Mouse (Mus musculus): ENCODE results near the gene Cntnap1. TPM values are rescaled to one million over a fixed set of nuclear protein-coding genes. Genes with fewer than 3 reads are reported as not detected.
"Not testable (repeated sequence)": the region's sequence is repeated elsewhere in the genome, so short reads cannot be mapped to it uniquely, and the experiment has no call there.

Cntnap1 gene
- total RNA-seq, 4 experiments from 2014 or later, result 157 to 185 (median 168) TPM

GRCm38 (mm10) chr11:101149178-101150105, 20.9 kb upstream of the Cntnap1 start:
- DNase-seq (ENCODE audit: low spot score in 2 of 2), result no peak

DNA sequence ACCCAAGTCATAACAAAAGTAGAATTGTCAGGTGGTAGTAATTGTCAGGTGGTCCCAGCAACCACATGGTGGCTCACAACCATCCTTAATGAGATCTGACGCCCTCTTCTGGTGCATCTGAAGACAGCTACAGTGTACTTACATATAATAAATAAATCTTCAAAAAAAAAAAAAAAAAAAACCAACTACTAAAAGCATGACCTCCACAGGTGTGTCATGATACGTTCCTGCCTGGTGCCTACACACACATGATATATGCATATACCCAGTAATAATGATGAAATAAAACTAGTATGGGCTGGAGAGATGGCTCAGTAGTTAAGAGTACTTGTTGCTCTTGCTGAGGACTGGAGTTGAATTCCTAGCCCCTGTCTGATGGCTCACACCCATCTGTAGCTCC, 19.3 kb upstream of the Cntnap1 start:
- DNase-seq (ENCODE audit: low spot score in 2 of 2), result no peak

GRCm38 (mm10) chr11:101152825-101153224, 17.5 kb upstream of the Cntnap1 start:
- no peak for DNase-seq (ENCODE audit: low spot score in 2 of 2)

DNA sequence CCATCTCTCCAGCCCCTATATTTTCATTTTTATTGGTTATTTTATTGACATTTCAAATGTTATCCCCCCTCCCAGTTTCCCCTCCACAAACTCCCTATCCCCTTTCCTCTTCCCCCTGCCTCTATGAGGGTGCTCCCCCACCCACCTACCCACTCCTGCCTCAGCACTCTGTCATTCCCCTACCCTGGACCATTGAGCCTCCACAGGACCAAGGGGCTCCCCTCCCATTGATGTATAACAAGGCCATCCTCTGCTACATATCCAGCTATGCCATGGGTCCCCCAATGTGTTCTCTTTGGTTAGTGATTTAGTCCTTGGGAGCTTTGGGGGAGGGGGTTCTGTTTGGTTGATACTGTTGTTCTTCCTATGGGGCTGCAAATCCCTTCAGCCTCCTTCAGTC, 15.7 kb upstream of the Cntnap1 start:
- DNase-seq (ENCODE audit: low spot score in 2 of 2), result no peak

- DNase-seq (ENCODE audit: low spot score in 2 of 2), result no peak
Observed at GRCm38 (mm10) chr11:101155151-101155550, 15.2 kb upstream of the Cntnap1 start.

DNA sequence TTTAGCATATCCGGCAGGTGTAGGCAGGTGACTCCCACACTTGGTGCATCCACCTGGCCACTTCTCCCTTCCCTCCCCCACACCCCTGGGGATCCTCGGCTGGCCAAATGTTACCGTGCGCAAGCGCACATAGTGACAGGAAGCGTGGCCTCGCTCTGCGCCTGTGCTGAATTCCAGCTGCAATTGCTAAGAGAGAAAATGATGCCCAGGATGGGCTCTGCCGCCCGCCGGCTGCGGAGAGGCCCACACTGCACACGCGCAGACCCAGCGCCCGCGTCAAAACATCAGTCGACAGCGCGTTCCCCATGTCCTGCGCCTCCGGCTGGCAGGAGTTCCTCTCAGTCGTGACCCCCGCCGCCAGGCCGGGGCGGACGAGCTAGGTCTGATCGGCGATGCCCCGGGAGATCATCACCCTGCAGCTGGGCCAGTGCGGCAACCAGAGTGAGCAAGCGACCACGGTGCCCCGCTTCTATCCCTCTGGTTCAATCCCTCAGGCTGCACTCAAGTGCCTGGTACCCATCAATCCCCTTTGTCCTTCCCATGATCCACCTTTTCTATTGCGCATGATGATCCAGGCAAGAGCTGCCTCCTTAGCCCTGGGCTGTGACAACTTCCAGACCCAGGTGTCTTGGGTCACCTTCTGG, 14.5 kb upstream of the Cntnap1 start, which contains the start of gene Tubg2:
Tubg2 (plus strand) TSS at position 180 of the 644 bp plus-strand sequence.
- DNase-seq (ENCODE audit: low spot score in 2 of 2), result peak; percentile 75 to 83

- not testable (repeated sequence) for DNase-seq (ENCODE audit: low spot score in 2 of 2)
Observed at GRCm38 (mm10) chr11:101160151-101160550, 10.2 kb upstream of the Cntnap1 start.

DNA sequence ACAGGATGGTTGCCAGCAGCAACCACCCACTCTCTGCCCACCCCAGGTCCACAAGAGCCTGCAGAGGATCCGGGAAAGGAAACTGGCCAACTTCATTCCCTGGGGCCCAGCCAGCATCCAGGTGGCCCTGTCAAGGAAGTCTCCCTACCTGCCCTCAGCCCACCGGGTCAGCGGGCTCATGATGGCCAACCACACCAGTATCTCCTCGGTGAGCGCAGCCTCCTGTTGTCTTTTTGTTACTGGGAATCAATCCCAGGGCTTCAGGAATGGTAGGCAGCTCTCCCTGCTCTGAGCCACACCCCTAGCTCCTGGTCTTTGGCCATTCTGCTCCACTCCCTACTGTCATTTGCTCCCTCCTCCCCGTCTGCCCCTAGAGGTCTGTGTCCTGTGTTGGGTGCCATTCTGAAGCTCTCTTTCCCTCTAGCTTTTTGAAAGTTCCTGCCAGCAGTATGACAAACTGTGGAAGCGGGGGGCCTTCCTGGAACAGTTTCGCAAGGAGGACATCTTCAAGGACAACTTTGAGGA, 9.3 kb upstream of the Cntnap1 start:
- not testable (repeated sequence) for DNase-seq (ENCODE audit: low spot score in 2 of 2)

- DNase-seq (ENCODE audit: low spot score in 2 of 2), result no peak
Observed at GRCm38 (mm10) chr11:101161551-101161950, 8.8 kb upstream of the Cntnap1 start.

DNA sequence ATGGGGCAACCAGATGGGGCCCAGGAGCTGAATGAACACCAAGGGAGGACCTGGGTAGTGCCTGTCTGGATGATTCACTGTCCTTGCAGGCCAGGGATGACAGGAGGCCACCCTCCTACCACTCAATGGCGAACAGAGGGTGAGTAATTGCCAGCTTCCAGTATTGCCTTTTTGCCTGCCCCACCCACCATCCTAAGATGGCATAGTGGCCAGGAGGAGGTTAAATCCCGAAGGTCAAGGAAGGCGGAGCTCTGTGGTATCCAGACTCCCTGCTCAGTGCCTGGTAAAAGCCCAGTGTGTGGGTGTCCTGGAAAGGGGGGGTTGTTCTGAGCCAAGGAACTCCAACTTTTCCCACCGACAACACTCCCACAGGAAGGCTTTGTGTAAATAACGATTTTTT, 8.0 kb upstream of the Cntnap1 start:
- no peak for DNase-seq (ENCODE audit: low spot score in 2 of 2)

DNA sequence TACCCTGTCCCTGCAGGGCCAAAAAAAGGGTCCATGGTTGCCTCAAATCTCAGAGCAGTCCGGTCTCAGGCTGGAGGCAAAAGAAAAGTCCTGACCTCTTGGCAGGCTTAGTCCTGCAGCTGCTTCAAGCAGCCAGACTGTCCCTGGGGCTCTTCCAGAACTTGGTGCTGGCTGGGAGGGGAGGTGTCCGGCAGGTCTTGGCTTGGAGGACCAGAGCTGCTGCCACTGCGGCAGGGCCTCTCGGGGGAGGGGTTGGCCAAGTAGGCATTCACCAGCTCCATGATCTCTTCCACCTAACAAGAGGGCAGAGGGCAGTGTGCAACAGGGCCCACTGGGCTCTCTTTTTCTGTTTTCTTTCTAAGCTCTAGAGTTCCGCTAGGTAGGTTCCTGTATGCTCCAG, 7.6 kb upstream of the Cntnap1 start:
- DNase-seq (ENCODE audit: low spot score in 2 of 2), result no peak

DNA sequence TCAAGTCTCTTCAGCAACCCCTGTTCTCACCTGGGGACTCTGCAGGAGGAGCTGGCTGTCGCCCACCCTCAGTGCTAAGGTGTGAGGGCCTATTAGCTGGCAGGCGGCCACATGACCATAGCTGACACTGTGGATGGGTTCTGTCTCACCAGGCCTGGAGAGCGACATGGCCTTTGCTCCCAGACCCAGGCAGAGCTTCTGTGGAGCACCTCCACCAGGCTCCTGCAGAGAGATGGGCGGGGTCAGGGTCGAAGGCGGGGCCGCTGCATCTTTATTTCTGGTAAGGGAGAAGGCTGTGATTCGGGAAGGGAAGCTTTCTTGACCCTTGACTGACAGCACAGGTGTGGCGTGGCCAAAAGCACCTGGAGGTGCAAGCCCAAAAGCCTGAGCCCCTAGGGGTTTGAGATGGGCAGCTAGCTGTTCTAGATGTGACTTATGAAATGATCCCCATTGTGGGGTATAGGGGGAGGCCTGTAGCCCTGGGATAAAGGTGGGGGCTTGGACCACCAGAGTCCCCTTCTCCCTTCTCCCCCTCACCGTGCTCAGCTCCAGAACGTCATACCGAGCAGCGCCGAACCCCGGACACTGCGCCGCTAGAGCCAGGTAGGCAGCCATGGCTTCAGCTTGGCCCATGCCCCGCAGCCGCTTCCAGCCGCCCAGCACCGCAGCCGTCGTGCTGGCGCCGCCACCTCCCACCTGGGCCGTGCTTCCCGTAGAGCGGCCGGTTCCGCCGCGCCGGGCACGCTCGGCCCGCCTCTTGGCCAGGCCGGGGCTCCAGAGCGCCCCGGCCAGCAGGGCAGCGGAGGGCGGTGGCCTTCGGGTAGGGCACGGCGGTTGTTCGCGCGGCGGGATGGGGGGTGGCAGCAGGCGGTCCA, 6.6 kb upstream of the Cntnap1 start:
- DNase-seq (ENCODE audit: low spot score in 2 of 2), result no peak

- no peak for DNase-seq (ENCODE audit: low spot score in 2 of 2)
Observed at GRCm38 (mm10) chr11:101164351-101164665, 6.0 kb upstream of the Cntnap1 start.

GRCm38 (mm10) chr11:101164677-101165580, 5.4 kb upstream of the Cntnap1 start:
- DNase-seq (ENCODE audit: low spot score in 2 of 2), result no peak

DNA sequence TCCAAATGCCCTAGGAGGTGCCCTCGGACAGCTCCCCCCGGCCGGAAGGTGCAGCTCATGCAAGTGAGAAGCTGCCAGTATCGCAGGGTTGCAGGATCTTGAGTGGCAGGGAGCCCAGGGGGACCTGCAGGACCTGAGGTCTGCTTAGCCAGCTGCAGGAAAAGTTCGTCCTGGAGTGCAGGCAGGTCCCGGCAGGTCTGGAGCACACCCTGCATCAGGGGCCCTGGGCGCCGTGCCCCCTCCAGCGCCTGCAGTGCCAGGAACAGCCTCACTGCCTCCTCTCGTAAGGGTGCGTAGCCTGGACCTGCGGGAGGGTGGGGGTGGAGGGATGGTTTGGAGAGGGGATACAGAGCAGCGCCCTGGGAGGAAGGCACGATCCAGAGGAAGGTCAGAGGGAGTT, 4.0 kb upstream of the Cntnap1 start:
- DNase-seq (ENCODE audit: low spot score in 2 of 2), result no peak

GRCm38 (mm10) chr11:101167211-101167962, 2.9 kb upstream of the Cntnap1 start:
- DNase-seq (ENCODE audit: low spot score in 2 of 2), result no peak

GRCm38 (mm10) chr11:101167963-101168300, 2.4 kb upstream of the Cntnap1 start:
- no peak for DNase-seq (ENCODE audit: low spot score in 2 of 2)

- no peak for DNase-seq (ENCODE audit: low spot score in 2 of 2)
Observed at GRCm38 (mm10) chr11:101168301-101168980, 1.9 kb upstream of the Cntnap1 start.
